Mouse (Mus musculus): ENCODE measurements at regions not wholly inside any gene's neighbourhood (a gene's known extent, or its start where the extent isn't known, plus 50 kb on each side); places are given as distances from the start of the nearest gene placed in this dataset.

DNA sequence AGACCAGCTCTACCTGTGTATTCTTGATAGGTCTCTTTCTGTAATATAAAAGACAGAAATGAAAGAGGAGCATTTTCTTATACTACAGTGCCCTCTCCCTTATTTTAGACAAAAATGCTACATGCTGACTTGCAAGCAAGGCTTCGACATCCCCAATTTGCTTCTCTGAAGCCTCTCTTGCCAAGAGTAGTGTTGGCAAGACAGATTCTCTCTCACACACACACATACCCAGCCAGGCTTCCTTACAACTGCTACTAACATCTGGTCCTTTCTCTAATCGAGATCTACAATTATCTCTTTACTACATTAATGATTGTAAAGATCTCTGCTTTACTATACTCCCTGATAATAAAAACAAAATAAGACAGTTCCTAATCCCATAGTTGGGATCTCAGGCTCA is 87.5 kb upstream of the Daam1 start:
- no peak for TF ChIP-seq TAL1 (conservative IDR thresholded peaks at IDR 0.05; ENCODE audit: low read depth, low read length)
- TF ChIP-seq CTCF (IDR thresholded peaks at IDR 0.05; ENCODE audit: low read depth, low read length) = no peak
